Comparison of ENCODE assay signal across 9 mouse cellular contexts in the genomic region with DNA sequence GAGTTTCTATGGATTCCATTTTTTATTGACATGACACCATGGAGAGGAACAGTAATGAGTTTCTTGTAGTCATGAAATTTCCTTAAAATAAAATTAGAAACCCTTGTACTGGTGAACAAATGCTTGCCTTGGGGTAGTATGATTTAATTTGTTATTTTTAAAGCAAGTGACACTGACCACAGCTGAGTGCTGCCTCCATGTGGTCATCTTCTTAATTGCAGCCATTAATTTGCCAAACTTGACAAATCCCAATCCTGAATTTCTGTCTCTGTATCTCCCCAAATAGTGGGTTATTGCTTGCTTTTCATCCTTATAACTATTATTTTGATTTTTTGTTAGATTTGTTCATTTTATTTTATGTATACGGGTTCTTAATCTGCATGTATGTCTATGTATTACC. TPM values are rescaled to one million over a fixed set of nuclear protein-coding genes. Genes with fewer than 3 reads are reported as not detected.
DNase-seq lines count a peak whose midpoint lies in the region; ATAC-seq lines count a peak whose summit lies in the region.
"Had no signal": no experiment of that assay in that cellular context is flagged by ENCODE, and none has a peak within 500 bp of the region (broad histone marks: within the 10 kb centered on the region; RNA-seq: fewer than 3 reads in every experiment).

No protein-coding gene starts in this region.

- ATAC-seq in intestine, embryonic 15.5 days, result no peak

- intact Hi-C loops in heart, postnatal 25 days (cut with DNase I), result no loop called here

- no peak overlapping the region for H3K4me3 ChIP-seq in intestine, embryonic 15.5 days (replicated peaks)
- H3K4me3 ChIP-seq: neural tube, embryonic 13.5 days had no signal

- no peak overlapping the region for H3K9ac ChIP-seq in intestine, embryonic 15.5 days
- H3K9ac ChIP-seq: neural tube, embryonic 13.5 days had no signal

- no peaks in the 10 kb centered on the region for H3K4me1 ChIP-seq in intestine, embryonic 15.5 days (replicated peaks)
- H3K4me1 ChIP-seq: neural tube, embryonic 13.5 days had no signal

- no peaks in the 10 kb centered on the region for H3K36me3 ChIP-seq in intestine, embryonic 15.5 days
- H3K36me3 ChIP-seq: neural tube, embryonic 13.5 days had no signal

- no peak overlapping the region for H3K4me2 ChIP-seq in intestine, embryonic 15.5 days (replicated peaks)
- H3K4me2 ChIP-seq: neural tube, embryonic 13.5 days had no signal

- no peak overlapping the region for H3K27ac ChIP-seq in intestine, embryonic 15.5 days
- H3K27ac ChIP-seq: neural tube, embryonic 13.5 days had no signal

- H3K9me3 ChIP-seq in intestine, embryonic 15.5 days, result no peaks in the 10 kb centered on the region
- H3K9me3 ChIP-seq: neural tube, embryonic 13.5 days had no signal

- 57% methylated on average over 1 of the region's 1 CpGs for WGBS in intestine, embryonic 15.5 days

- peak; percentile 52 for DNase-seq in heart, postnatal 4 days
- DNase-seq in heart, postnatal 25 days (ENCODE audit: low spot score), result no peak
- DNase-seq in lung, postnatal 14 days, result peak; percentile 7
- DNase-seq in lung, postnatal 4 days, result no peak
- DNase-seq in adrenal gland, postnatal 25 days, result peak; percentile 15
- peak; percentile 4 to 22 for DNase-seq in layer of hippocampus, postnatal 14 days (ENCODE audit: low spot score in 2 of 2)
- no peak for DNase-seq in urinary bladder, postnatal 10 days (ENCODE audit: low spot score)

- H3K27me3 ChIP-seq in intestine, embryonic 15.5 days (replicated peaks), result no peaks in the 10 kb centered on the region
- H3K27me3 ChIP-seq: neural tube, embryonic 13.5 days had no signal

RNA-seq across cellular contexts. Expression of a gene that starts 59.7 kb away (rescaled TPM):
- 1 to 10 TPM; 3.4 to 3.6 TPM for total RNA-seq in heart, postnatal 4 days (2021)
- total RNA-seq in heart, postnatal 25 days (2021), result under 1 TPM; 0.22 to 0.23 TPM
- total RNA-seq in adrenal gland, postnatal 25 days (2021), result 1.7 and 2.6 TPM in 2 replicates
- 10 to 100 TPM; 10.6 to 14.9 TPM for total RNA-seq in layer of hippocampus, postnatal 14 days (2021)
- 0.16 and 0.20 TPM in 2 replicates for polyA plus RNA-seq in intestine, embryonic 15.5 days (2015; fragmentation: Nextera tagmentation; extraction: Ambion mirVana)

Comparison
In these comparisons a context has a peak if more than half of its experiments do, and no peak if none do; other contexts are left out.
1. DNase-seq: peak in heart, postnatal 4 days (single experiment), lung, postnatal 14 days (single experiment), adrenal gland, postnatal 25 days (single experiment) and layer of hippocampus, postnatal 14 days (2 of 2); none in heart, postnatal 25 days (single experiment), lung, postnatal 4 days (0 of 2) and urinary bladder, postnatal 10 days (single experiment).